Mouse (Mus musculus) limb, embryonic 11.5 days (tissue): ENCODE results near the gene Uhrf2. TPM values are rescaled to one million over a fixed set of nuclear protein-coding genes. Genes with fewer than 3 reads are reported as not detected.

Source experiments
- ATAC-seq: fragments of 200-750 bp; cut with Nextera tagmentation; 2 replicates; pipeline ENCODE4 v1.8.0; 2017; ENCODE audit warnings: low read depth; ENCODE audit not compliant: insufficient number of reproducible peaks, low FRiP score, low TSS enrichment
- DNase-seq: peaks from one replicate; pipeline ENCODE4 v3.0.0-alpha.2; 2015; ENCODE audit warnings: low spot score
- H3K27ac ChIP-seq: fragments of 300-500 bp; sonication (generic); replicated peaks from 2 replicates; pipeline ENCODE4 v1.5.1; 2014; ENCODE audit warnings: low read depth, mild to moderate bottlenecking, low read length
- H3K27me3 ChIP-seq: fragments of 300-500 bp; sonication (generic); 2 replicates; pipeline ENCODE4 v1.6.1; 2014; ENCODE audit warnings: mild to moderate bottlenecking, low read length, mixed read lengths; ENCODE audit not compliant: control insufficient read depth, insufficient read depth
- H3K36me3 ChIP-seq: fragments of 300-500 bp; sonication (generic); 2 replicates; pipeline ENCODE4 v1.6.1; 2014; ENCODE audit warnings: mild to moderate bottlenecking, low read length, moderate library complexity, mixed read lengths; ENCODE audit not compliant: control insufficient read depth, insufficient read depth
- H3K4me1 ChIP-seq: fragments of 300-500 bp; sonication (generic); 2 replicates; pipeline ENCODE4 v1.6.1; 2014; ENCODE audit warnings: low read length, mixed read lengths; ENCODE audit not compliant: control insufficient read depth, insufficient read depth
- H3K4me2 ChIP-seq: fragments of 300-500 bp; sonication (generic); 2 replicates; pipeline ENCODE4 v1.6.1; 2014; ENCODE audit warnings: low read depth, mild to moderate bottlenecking, moderate library complexity; ENCODE audit not compliant: severe bottlenecking
- H3K4me3 ChIP-seq: fragments of 300-500 bp; sonication (generic); 2 replicates; pipeline ENCODE4 v1.5.1; 2014; ENCODE audit warnings: low read depth, low read length
- H3K9ac ChIP-seq: fragments of 300-500 bp; sonication (generic); 2 replicates; pipeline ENCODE4 v1.6.1; 2014; ENCODE audit warnings: mild to moderate bottlenecking, low read length
- H3K9me3 ChIP-seq: fragments of 300-500 bp; sonication (generic); 2 replicates; pipeline ENCODE4 v1.6.1; 2016; ENCODE audit warnings: low read length; ENCODE audit not compliant: control insufficient read depth
- WGBS: fragments of 180-500 bp; shearing (Covaris S2); extraction: QIAGEN DNeasy Blood & Tissue Kit; methylation state at CpG from one replicate; pipeline ENCODE4 v1.1.7; 2014; 5-methylcytosine and 5-hydroxymethylcytosine counted together
- polyA plus RNA-seq: library from polyadenylated mRNA; unstranded; fragments of >200 nt; fragmentation: Nextera tagmentation; extraction: Ambion mirVana; gene quantifications from 2 replicates; pipeline ENCODE4 v1.2.1, GENCODE M21; 2014

Gene Uhrf2
- polyA plus RNA-seq, 1 experiment from 2014 or later, result 83.3 TPM

GRCm38 (mm10) chr19:30091644-30092295 lies 61.5 kb downstream of the Uhrf2 start:
- Histone ChIP-seq H3K9ac (no peak overlapping the region), H3K27ac (no peak overlapping the region), H3K4me2 (no peak overlapping the region), H3K4me3 (no peak overlapping the region), H3K36me3 (peaks cover 24% of the 10 kb centered on the region), H3K27me3 (no peaks in the 10 kb centered on the region), H3K9me3 (no peaks in the 10 kb centered on the region), H3K4me1 (peaks cover 8% of the 10 kb centered on the region)
- no peak for ATAC-seq
- 95% methylated on average over 12 of the region's 12 CpGs for WGBS
- DNase-seq, result no peak

- H3K9ac ChIP-seq, result no peak overlapping the region
- peak; percentile 85 for ATAC-seq
- WGBS, result 30% methylated on average over 3 of the region's 3 CpGs
- H3K9me3 ChIP-seq, result peaks cover 3% of the 10 kb centered on the region; the same call in 1 of the 2 replicates
- peak; percentile 43 for DNase-seq
- peaks cover 23% of the 10 kb centered on the region for H3K36me3 ChIP-seq
- no peak overlapping the region for H3K27ac ChIP-seq
- no peak overlapping the region for H3K4me3 ChIP-seq
- no peaks in the 10 kb centered on the region for H3K27me3 ChIP-seq
- H3K4me2 ChIP-seq, result no peak overlapping the region
- H3K4me1 ChIP-seq, result peaks cover 8% of the 10 kb centered on the region
Measured at GRCm38 (mm10) chr19:30096186-30096585, 65.9 kb downstream of the Uhrf2 start.

GRCm38 (mm10) chr19:30097039-30097438 lies 66.7 kb downstream of the Uhrf2 start:
- Histone ChIP-seq H3K27me3 (no peaks in the 10 kb centered on the region), H3K4me2 (no peak overlapping the region), H3K4me1 (peaks cover 8% of the 10 kb centered on the region), H3K4me3 (no peak overlapping the region), H3K36me3 (peaks cover 16% of the 10 kb centered on the region), H3K27ac (no peak overlapping the region), H3K9me3 (peaks cover 3% of the 10 kb centered on the region; the same call in 1 of the 2 replicates), H3K9ac (no peak overlapping the region)
- 72% methylated on average over 4 of the region's 4 CpGs for WGBS
- ATAC-seq (no peak), DNase-seq (no peak)

- ATAC-seq, result no peak
- peaks cover 4% of the 10 kb centered on the region for H3K4me1 ChIP-seq
- H3K36me3 ChIP-seq, result peaks cover 6% of the 10 kb centered on the region; the same call in 1 of the 2 replicates
- H3K9ac ChIP-seq, result no peak overlapping the region
- H3K27ac ChIP-seq, result no peak overlapping the region
- WGBS, result 97% methylated on average over 12 of the region's 12 CpGs
- peaks cover 3% of the 10 kb centered on the region; the same call in 1 of the 2 replicates for H3K9me3 ChIP-seq
- no peaks in the 10 kb centered on the region for H3K27me3 ChIP-seq
- no peak for DNase-seq
- no peak overlapping the region for H3K4me2 ChIP-seq
- H3K4me3 ChIP-seq, result no peak overlapping the region
Measured at GRCm38 (mm10) chr19:30100571-30100970, 70.3 kb downstream of the Uhrf2 start.

- Histone ChIP-seq H3K4me3 (no peak overlapping the region), H3K4me1 (peaks cover 6% of the 10 kb centered on the region; the same call in 1 of the 2 replicates), H3K27ac (no peak overlapping the region), H3K36me3 (peaks cover 4% of the 10 kb centered on the region; the same call in 1 of the 2 replicates), H3K4me2 (no peak overlapping the region), H3K9ac (no peak overlapping the region), H3K9me3 (no peaks in the 10 kb centered on the region; the same call in 1 of the 2 replicates), H3K27me3 (no peaks in the 10 kb centered on the region)
- 93% methylated on average over 6 of the region's 6 CpGs for WGBS
- ATAC-seq, result no peak
- DNase-seq, result no peak
Measured at GRCm38 (mm10) chr19:30102620-30103019, 72.3 kb downstream of the Uhrf2 start.

GRCm38 (mm10) chr19:30105045-30105842 lies 74.9 kb downstream of the Uhrf2 start:
- H3K4me2 ChIP-seq, result no peak overlapping the region
- DNase-seq, result no peak
- peaks cover 6% of the 10 kb centered on the region; the same call in 1 of the 2 replicates for H3K4me1 ChIP-seq
- no peak overlapping the region for H3K4me3 ChIP-seq
- no peaks in the 10 kb centered on the region for H3K9me3 ChIP-seq
- no peaks in the 10 kb centered on the region for H3K36me3 ChIP-seq
- no peaks in the 10 kb centered on the region for H3K27me3 ChIP-seq
- ATAC-seq, result no peak
- H3K9ac ChIP-seq, result no peak overlapping the region
- no peak overlapping the region for H3K27ac ChIP-seq
- 85% methylated on average over 6 of the region's 6 CpGs for WGBS

- Histone ChIP-seq H3K4me3 (no peak overlapping the region), H3K36me3 (no peaks in the 10 kb centered on the region), H3K9me3 (no peaks in the 10 kb centered on the region), H3K4me2 (no peak overlapping the region), H3K9ac (no peak overlapping the region), H3K27me3 (no peaks in the 10 kb centered on the region), H3K4me1 (peaks cover 6% of the 10 kb centered on the region; the same call in 1 of the 2 replicates), H3K27ac (no peak overlapping the region)
- ATAC-seq (no peak), DNase-seq (no peak)
- 47% methylated on average over 10 of the region's 10 CpGs for WGBS
Measured at GRCm38 (mm10) chr19:30107221-30107845, 77.0 kb downstream of the Uhrf2 start.

GRCm38 (mm10) chr19:30108616-30109015 lies 78.3 kb downstream of the Uhrf2 start:
- ATAC-seq, result no peak

More at GRCm38 (mm10) chr19:30108616-30109015, 78.3 kb downstream of the Uhrf2 start:
- no peak overlapping the region for H3K27ac ChIP-seq
- H3K9ac ChIP-seq, result no peak overlapping the region
- H3K36me3 ChIP-seq, result no peaks in the 10 kb centered on the region
- H3K4me2 ChIP-seq, result no peak overlapping the region
- no peak for DNase-seq
- no peaks in the 10 kb centered on the region for H3K9me3 ChIP-seq
- no peak overlapping the region for H3K4me3 ChIP-seq
- H3K4me1 ChIP-seq, result peaks cover 6% of the 10 kb centered on the region; the same call in 1 of the 2 replicates
- no peaks in the 10 kb centered on the region for H3K27me3 ChIP-seq
